Mouse (Mus musculus) MEL (cell line): Measurements from ENCODE around the gene Necab2.

Source experiments
- E2F4 ChIP-seq: IDR thresholded peaks from 2 replicates; pipeline ENCODE4 v1.6.1; 2011; ENCODE audit warnings: low read depth, low read length, improper control_type of control experiment, borderline replicate concordance
- GATA1 ChIP-seq: IDR thresholded peaks from 2 replicates; pipeline ENCODE4 v1.6.1; 2011; ENCODE audit warnings: low read depth, low read length, improper control_type of control experiment
- HCFC1 ChIP-seq: IDR thresholded peaks from 2 replicates; pipeline ENCODE4 v1.6.1; 2012; ENCODE audit warnings: low read depth, mild to moderate bottlenecking, inconsistent platforms, low read length, improper control_type of control experiment, moderate library complexity
- MAZ ChIP-seq: IDR thresholded peaks from 2 replicates; pipeline ENCODE4 v1.6.1; 2012; ENCODE audit warnings: low read depth, mild to moderate bottlenecking, inconsistent platforms, low read length, improper control_type of control experiment
- POLR2A ChIP-seq, 2 experiments: IDR thresholded peaks; 2 replicates each; pipeline ENCODE4 v1.6.1; 2011 to 2012; ENCODE audit warnings: low read length in 2 of 2, mild to moderate bottlenecking in 2 of 2, control low read depth in 1 of 2, improper control_type of control experiment in 1 of 2, low read depth in 1 of 2, moderate library complexity in 1 of 2; ENCODE audit not compliant: control insufficient read depth in 1 of 2, insufficient read depth in 1 of 2, poor library complexity in 1 of 2
- RAD21 ChIP-seq: IDR thresholded peaks from 2 replicates; pipeline ENCODE4 v1.6.1; 2011; ENCODE audit warnings: mild to moderate bottlenecking, low read depth, low read length, improper control_type of control experiment
- TBP ChIP-seq: IDR thresholded peaks from 2 replicates; pipeline ENCODE4 v1.8.0; 2011; ENCODE audit warnings: low read depth, low read length, improper control_type of control experiment
- ZC3H11A ChIP-seq: IDR thresholded peaks from 2 replicates; pipeline ENCODE4 v1.6.1; 2012; ENCODE audit warnings: low read depth, mild to moderate bottlenecking, inconsistent platforms, low read length, improper control_type of control experiment
- ZNF384 ChIP-seq: IDR thresholded peaks from 2 replicates; pipeline ENCODE4 v1.6.1; 2012; ENCODE audit warnings: low read depth, mild to moderate bottlenecking, inconsistent platforms, low read length, improper control_type of control experiment

DNA sequence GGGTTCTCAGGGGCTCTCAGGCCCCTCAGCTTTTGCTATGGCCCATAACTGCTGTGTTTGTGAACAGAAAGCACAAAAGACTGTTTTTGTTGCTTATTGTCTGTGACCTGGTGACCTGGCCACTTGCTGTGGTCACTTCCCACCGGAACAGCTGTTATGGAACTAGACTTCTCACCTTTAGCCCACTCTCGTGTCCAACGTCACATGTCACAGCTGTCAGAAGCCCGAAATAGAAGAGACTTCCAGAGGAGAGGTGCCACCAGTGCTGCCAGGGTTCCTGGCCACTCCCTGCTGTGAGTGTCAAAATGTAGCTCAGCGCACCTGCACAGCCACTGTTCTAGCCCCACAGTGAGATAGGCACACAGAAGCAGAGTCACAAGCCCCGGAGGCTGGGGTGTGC is 47.3 kb upstream of the Necab2 start:
- TF ChIP-seq MAZ = no peak
- TF ChIP-seq POLR2A (IDR thresholded peaks at IDR 0.05; ENCODE audit: control insufficient read depth in 1 of 2, insufficient read depth in 1 of 2, low read depth in 1 of 2, low read length in 2 of 2, poor library complexity in 1 of 2) = no peak
- TF ChIP-seq HCFC1 = no peak
- no peak for TF ChIP-seq TBP
- TF ChIP-seq RAD21 = no peak
- no peak for TF ChIP-seq ZC3H11A
- no peak for TF ChIP-seq GATA1
- no peak for TF ChIP-seq E2F4
- no peak for TF ChIP-seq ZNF384
